Mouse (Mus musculus) spleen, embryonic (tissue): ENCODE data around the gene Ubxn1.

Experiments
- CTCF ChIA-PET: fragments of 350-600 bp; sonication (Branson Sonifier 250); formaldehyde crosslinking; loops from one replicate; lab custom pipeline; 2022; lab: Charles Lee

The Ubxn1 gene

GRCm38 (mm10) chr19:8871267-8872186, at the start of gene Ubxn1:
Gene Ubxn1 (plus strand): TSS chr19:8871496.
- CTCF ChIA-PET, result interaction anchor here (1.1 kb wide), 1 partner anchor 33 kb away, joined by 3 read pairs; the partner anchor contains the start of gene Gng3

- CTCF ChIA-PET, result interaction anchor here (0.6 kb wide), 1 partner anchor 71 kb away, joined by 24 read pairs; no protein-coding TSS in a partner anchor
Measured at GRCm38 (mm10) chr19:8822696-8823095, 48.6 kb upstream of the Ubxn1 start.

- CTCF ChIA-PET, result interaction anchor here (0.8 kb wide), 1 partner anchor 9 kb away, joined by 4 read pairs; no protein-coding TSS in a partner anchor
Measured at GRCm38 (mm10) chr19:8829660-8830059, 41.6 kb upstream of the Ubxn1 start, which contains the start of gene AC129217.1. Gene AC129217.1 (plus strand): TSS chr19:8829773.

GRCm38 (mm10) chr19:8830664-8831063, 40.6 kb upstream of the Ubxn1 start:
- CTCF ChIA-PET, result interaction anchor here (0.5 to 1.2 kb wide), 2 partner anchors 28 to 40 kb away, joined by 3 read pairs; no protein-coding TSS in a partner anchor

- CTCF ChIA-PET, result interaction anchor here (0.5 to 1.2 kb wide), 3 partner anchors 28 to 123 kb away, joined by 3 to 8 read pairs (median 3); no protein-coding TSS in a partner anchor
Measured at GRCm38 (mm10) chr19:8831262-8831661, 40.0 kb upstream of the Ubxn1 start.

GRCm38 (mm10) chr19:8832971-8833370, 38.3 kb upstream of the Ubxn1 start:
- CTCF ChIA-PET, result no interaction called here

GRCm38 (mm10) chr19:8836327-8836726, 35.0 kb upstream of the Ubxn1 start:
- CTCF ChIA-PET, result interaction anchor here (0.6 kb wide), 1 partner anchor 118 kb away, joined by 9 read pairs; no protein-coding TSS in a partner anchor

GRCm38 (mm10) chr19:8837251-8837791, 34.0 kb upstream of the Ubxn1 start, which contains the start of gene Bscl2:
Gene Bscl2 (plus strand): TSS chr19:8837467.
- CTCF ChIA-PET, result no interaction called here

GRCm38 (mm10) chr19:8838041-8838730, 33.1 kb upstream of the Ubxn1 start:
- CTCF ChIA-PET, result interaction anchor here (0.7 to 0.8 kb wide), 2 partner anchors 33 to 89 kb away, joined by 3 to 8 read pairs; partner anchors contain the start of gene Ubxn1

GRCm38 (mm10) chr19:8839103-8839907, 32.0 kb upstream of the Ubxn1 start, which contains the start of gene Gng3:
Gene Gng3 (minus strand): TSS chr19:8839194.
- CTCF ChIA-PET, result interaction anchor here (0.5 to 1.0 kb wide), 6 partner anchors 21 to 215 kb away, joined by 3 to 9 read pairs (median 5); partner anchors contain the start of gene Ubxn1

- CTCF ChIA-PET, result interaction anchor here (0.5 to 0.6 kb wide), 3 partner anchors 47 to 214 kb away, joined by 4 to 9 read pairs (median 4); no protein-coding TSS in a partner anchor
Measured at GRCm38 (mm10) chr19:8839908-8840791, 31.1 kb upstream of the Ubxn1 start.

- CTCF ChIA-PET, result interaction anchor here (0.5 kb wide), 1 partner anchor 155 kb away, joined by 4 read pairs; no protein-coding TSS in a partner anchor
Measured at GRCm38 (mm10) chr19:8841012-8841411, 30.3 kb upstream of the Ubxn1 start.

GRCm38 (mm10) chr19:8842961-8843360, 28.3 kb upstream of the Ubxn1 start:
- CTCF ChIA-PET, result no interaction called here

GRCm38 (mm10) chr19:8844371-8845129, 26.7 kb upstream of the Ubxn1 start:
- CTCF ChIA-PET, result interaction anchor here (0.5 to 0.6 kb wide), 3 partner anchors 66 to 118 kb away, joined by 3 to 5 read pairs (median 3); no protein-coding TSS in a partner anchor

- CTCF ChIA-PET, result no interaction called here
Measured at GRCm38 (mm10) chr19:8848356-8848755, 22.9 kb upstream of the Ubxn1 start.

- CTCF ChIA-PET, result interaction anchor here (0.6 kb wide), 1 partner anchor 1101 kb away, joined by 5 read pairs; no protein-coding TSS in a partner anchor
Measured at GRCm38 (mm10) chr19:8850402-8850901, 20.8 kb upstream of the Ubxn1 start, which contains the start of gene Lrrn4cl. Gene Lrrn4cl (plus strand): TSS chr19:8850768.

GRCm38 (mm10) chr19:8851639-8852038, 19.7 kb upstream of the Ubxn1 start:
- CTCF ChIA-PET, result no interaction called here
